Mouse (Mus musculus): ENCODE measurements around the gene Kalrn. TPM values are rescaled to one million over a fixed set of nuclear protein-coding genes. Genes with fewer than 3 reads are reported as not detected.

The Kalrn gene
- polyA plus RNA-seq, 1 experiment from 2014 or later: 14.0 TPM

GRCm38 (mm10) chr16:34175625-34176024 is 397.7 kb downstream of the Kalrn start:
- Histone ChIP-seq H3K9ac (no peak overlapping the region), H3K27ac (no peak overlapping the region), H3K27me3 (no peaks in the 10 kb centered on the region), H3K36me3 (peaks cover 80% of the 10 kb centered on the region), H3K9me3 (no peaks in the 10 kb centered on the region), H3K4me1 (peaks cover 12% of the 10 kb centered on the region), H3K4me3 (no peak overlapping the region), H3K4me2 (replicated peaks) (no peak overlapping the region)
- 84% methylated on average over 4 of the region's 4 CpGs for WGBS
- ATAC-seq (ENCODE audit: low FRiP score, low read depth): no peak

GRCm38 (mm10) chr16:34172572-34173181 is 400.7 kb downstream of the Kalrn start:
- H3K4me1 ChIP-seq: no peaks in the 10 kb centered on the region
- H3K27ac ChIP-seq: no peak overlapping the region
- no peak for ATAC-seq (ENCODE audit: low FRiP score, low read depth)
- no peaks in the 10 kb centered on the region for H3K9me3 ChIP-seq
- no peak overlapping the region for H3K4me2 ChIP-seq (replicated peaks)
- no peak overlapping the region for H3K4me3 ChIP-seq
- peaks cover 77% of the 10 kb centered on the region for H3K36me3 ChIP-seq
- no peak overlapping the region for H3K9ac ChIP-seq
- no peaks in the 10 kb centered on the region for H3K27me3 ChIP-seq
- 91% methylated on average over 11 of the region's 11 CpGs for WGBS

GRCm38 (mm10) chr16:34167042-34167441 is 406.3 kb downstream of the Kalrn start:
- H3K27me3 ChIP-seq: no peaks in the 10 kb centered on the region
- H3K4me2 ChIP-seq (replicated peaks): no peak overlapping the region
- WGBS: 83% methylated on average over 5 of the region's 5 CpGs
- no peak overlapping the region for H3K27ac ChIP-seq
- no peak overlapping the region for H3K4me3 ChIP-seq
- no peak for ATAC-seq (ENCODE audit: low FRiP score, low read depth)
- H3K9ac ChIP-seq: no peak overlapping the region
- H3K36me3 ChIP-seq: peaks cover 38% of the 10 kb centered on the region
- H3K9me3 ChIP-seq: no peaks in the 10 kb centered on the region
- H3K4me1 ChIP-seq: no peaks in the 10 kb centered on the region

GRCm38 (mm10) chr16:34163086-34163485 is 410.2 kb downstream of the Kalrn start:
- no peak overlapping the region for H3K4me2 ChIP-seq (replicated peaks)
- no peak for ATAC-seq (ENCODE audit: low FRiP score, low read depth)
- no peak overlapping the region for H3K9ac ChIP-seq
- peaks cover 14% of the 10 kb centered on the region for H3K36me3 ChIP-seq
- no peaks in the 10 kb centered on the region for H3K27me3 ChIP-seq
- 79% methylated on average over 9 of the region's 9 CpGs for WGBS
- no peaks in the 10 kb centered on the region for H3K9me3 ChIP-seq
- H3K4me3 ChIP-seq: no peak overlapping the region
- H3K4me1 ChIP-seq: no peaks in the 10 kb centered on the region
- no peak overlapping the region for H3K27ac ChIP-seq

GRCm38 (mm10) chr16:34159576-34159975 is 413.8 kb downstream of the Kalrn start:
- 86% methylated on average over 3 of the region's 3 CpGs for WGBS
- no peak overlapping the region for H3K27ac ChIP-seq
- no peaks in the 10 kb centered on the region for H3K4me1 ChIP-seq
- no peak overlapping the region for H3K4me2 ChIP-seq (replicated peaks)
- H3K9ac ChIP-seq: no peak overlapping the region
- no peak overlapping the region for H3K4me3 ChIP-seq
- no peaks in the 10 kb centered on the region for H3K27me3 ChIP-seq
- H3K36me3 ChIP-seq: peaks cover 6% of the 10 kb centered on the region; the same call in 1 of the 2 replicates
- no peaks in the 10 kb centered on the region for H3K9me3 ChIP-seq
- no peak for ATAC-seq (ENCODE audit: low FRiP score, low read depth)

GRCm38 (mm10) chr16:34157386-34158135 is 415.8 kb downstream of the Kalrn start:
- Histone ChIP-seq H3K27me3 (no peaks in the 10 kb centered on the region), H3K4me2 (replicated peaks) (no peak overlapping the region), H3K9ac (no peak overlapping the region), H3K36me3 (no peaks in the 10 kb centered on the region; the same call in 1 of the 2 replicates), H3K27ac (no peak overlapping the region), H3K4me3 (no peak overlapping the region), H3K4me1 (no peaks in the 10 kb centered on the region), H3K9me3 (no peaks in the 10 kb centered on the region)
- WGBS: 65% methylated on average over 4 of the region's 4 CpGs
- no peak for ATAC-seq (ENCODE audit: low FRiP score, low read depth)

- no peak for ATAC-seq (ENCODE audit: low FRiP score, low read depth)
- Histone ChIP-seq H3K27ac (no peak overlapping the region), H3K4me2 (replicated peaks) (no peak overlapping the region), H3K27me3 (no peaks in the 10 kb centered on the region), H3K9me3 (no peaks in the 10 kb centered on the region), H3K9ac (no peak overlapping the region), H3K4me1 (no peaks in the 10 kb centered on the region), H3K36me3 (no peaks in the 10 kb centered on the region; the same call in 1 of the 2 replicates), H3K4me3 (no peak overlapping the region)
- 84% methylated on average over 3 of the region's 3 CpGs for WGBS
These were observed 417.6 kb downstream of the Kalrn start for GRCm38 (mm10) chr16:34155696-34156095.

GRCm38 (mm10) chr16:34154903-34155302 is 418.4 kb downstream of the Kalrn start:
- Histone ChIP-seq H3K4me3 (no peak overlapping the region), H3K9ac (no peak overlapping the region), H3K27ac (no peak overlapping the region), H3K4me1 (no peaks in the 10 kb centered on the region), H3K4me2 (replicated peaks) (no peak overlapping the region), H3K27me3 (no peaks in the 10 kb centered on the region), H3K36me3 (no peaks in the 10 kb centered on the region; the same call in 1 of the 2 replicates), H3K9me3 (no peaks in the 10 kb centered on the region)
- 86% methylated on average over 3 of the region's 3 CpGs for WGBS
- no peak for ATAC-seq (ENCODE audit: low FRiP score, low read depth)

GRCm38 (mm10) chr16:34151528-34152071 is 421.7 kb downstream of the Kalrn start:
- Histone ChIP-seq H3K4me2 (replicated peaks) (no peak overlapping the region), H3K9ac (no peak overlapping the region), H3K27me3 (no peaks in the 10 kb centered on the region), H3K4me1 (no peaks in the 10 kb centered on the region), H3K36me3 (no peaks in the 10 kb centered on the region; the same call in none of the 2 replicates), H3K9me3 (no peaks in the 10 kb centered on the region), H3K27ac (no peak overlapping the region), H3K4me3 (no peak overlapping the region)
- ATAC-seq (ENCODE audit: low FRiP score, low read depth): no peak
- WGBS: 81% methylated on average over 3 of the region's 3 CpGs

GRCm38 (mm10) chr16:34141670-34142069 is 431.7 kb downstream of the Kalrn start:
- H3K4me3 ChIP-seq: no peak overlapping the region
- H3K4me1 ChIP-seq: no peaks in the 10 kb centered on the region
- no peak overlapping the region for H3K27ac ChIP-seq
- no peak for ATAC-seq (ENCODE audit: low FRiP score, low read depth)
- no peaks in the 10 kb centered on the region; the same call in 1 of the 2 replicates for H3K36me3 ChIP-seq
- WGBS: 58% methylated on average over 8 of the region's 8 CpGs
- no peak overlapping the region for H3K4me2 ChIP-seq (replicated peaks)
- H3K9ac ChIP-seq: no peak overlapping the region
- no peaks in the 10 kb centered on the region for H3K9me3 ChIP-seq
- H3K27me3 ChIP-seq: no peaks in the 10 kb centered on the region

GRCm38 (mm10) chr16:34135074-34135473 is 438.3 kb downstream of the Kalrn start:
- Histone ChIP-seq H3K9ac (no peak overlapping the region), H3K9me3 (no peaks in the 10 kb centered on the region), H3K4me1 (no peaks in the 10 kb centered on the region), H3K27ac (no peak overlapping the region), H3K27me3 (no peaks in the 10 kb centered on the region), H3K4me3 (no peak overlapping the region), H3K36me3 (peaks cover 6% of the 10 kb centered on the region; the same call in 1 of the 2 replicates), H3K4me2 (replicated peaks) (no peak overlapping the region)
- WGBS: 88% methylated on average over 2 of the region's 2 CpGs
- ATAC-seq (ENCODE audit: low FRiP score, low read depth): no peak

GRCm38 (mm10) chr16:34134628-34135027 is 438.7 kb downstream of the Kalrn start:
- 75% methylated on average over 3 of the region's 3 CpGs for WGBS
- no peak overlapping the region for H3K27ac ChIP-seq
- H3K9me3 ChIP-seq: no peaks in the 10 kb centered on the region
- no peak overlapping the region for H3K4me2 ChIP-seq (replicated peaks)
- no peak overlapping the region for H3K4me3 ChIP-seq
- ATAC-seq (ENCODE audit: low FRiP score, low read depth): no peak
- H3K36me3 ChIP-seq: peaks cover 6% of the 10 kb centered on the region; the same call in 1 of the 2 replicates
- H3K9ac ChIP-seq: no peak overlapping the region
- no peaks in the 10 kb centered on the region for H3K27me3 ChIP-seq
- no peaks in the 10 kb centered on the region for H3K4me1 ChIP-seq
